Mouse (Mus musculus): Measurements from ENCODE around the gene D930048N14Rik.

- TF ChIP-seq CTCF (IDR thresholded peaks at IDR 0.05; ENCODE audit: low read depth) (no peak), EP300 (IDR thresholded peaks at IDR 0.05; ENCODE audit: low read depth) (no peak)
These were observed 11.2 kb downstream of the D930048N14Rik start for GRCm38 (mm10) chr11:51661867-51662365.

Data from heart, postnatal 0 days (tissue).